Mouse (Mus musculus): Measurements from ENCODE around the gene Birc2.

DNA sequence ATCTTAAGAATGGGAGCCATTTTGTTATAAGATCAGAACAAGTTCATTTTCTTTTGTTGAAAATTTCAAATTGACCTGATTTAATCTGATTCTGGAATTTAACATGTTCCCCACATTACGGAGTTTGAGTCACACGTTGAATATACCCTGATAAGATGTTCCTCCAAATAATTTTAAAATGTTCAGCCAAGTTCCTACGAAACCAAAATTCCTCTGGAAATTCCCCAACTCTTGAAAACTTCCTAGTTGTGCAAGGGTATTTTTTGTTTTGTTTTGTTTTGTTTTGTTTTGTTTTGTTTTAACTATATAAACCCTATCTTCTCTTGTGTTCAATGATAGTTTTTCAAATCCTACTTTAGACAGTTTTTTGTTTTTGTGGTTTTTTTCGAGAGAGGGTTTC, 8.2 kb downstream of the Birc2 start:
- TF ChIP-seq EP300 (IDR thresholded peaks at IDR 0.05; ENCODE audit: insufficient read depth, low read depth, low read length) (no peak), CTCF (IDR thresholded peaks at IDR 0.05) (no peak)

Measured in heart, adult 2 months (tissue).